Mouse (Mus musculus) E14TG2a.4 (cell line): ENCODE results near the gene Fam186a.
"Not testable (repeated sequence)": the region's sequence is repeated elsewhere in the genome, so short reads cannot be mapped to it uniquely, and the experiment has no call there.

Experiments used
- H3K27me3 ChIP-seq: 2 replicates; pipeline ENCODE4 v1.6.1; 2014; ENCODE audit warnings: low read length, control low read depth; ENCODE audit not compliant: insufficient read depth
- H3K36me3 ChIP-seq: 2 replicates; pipeline ENCODE4 v1.6.1; 2014; ENCODE audit warnings: low read length, control low read depth; ENCODE audit not compliant: insufficient read depth
- H3K4me1 ChIP-seq: replicated peaks from 2 replicates; pipeline ENCODE4 v1.6.1; 2014; ENCODE audit warnings: low read depth, low read length, control low read depth
- H3K4me3 ChIP-seq: replicated peaks from 2 replicates; pipeline ENCODE4 v1.5.1; 2014; ENCODE audit warnings: mild to moderate bottlenecking, low read length
- H3K9me3 ChIP-seq: 2 replicates; pipeline ENCODE4 v1.6.1; 2014; ENCODE audit warnings: low read length, control low read depth
- CTCF ChIP-seq: conservative IDR thresholded peaks from 2 replicates; pipeline ENCODE4 v1.5.1; 2014; ENCODE audit warnings: low read length
- NANOG ChIP-seq: IDR thresholded peaks from 2 replicates; pipeline ENCODE4 v1.6.1; 2014; ENCODE audit warnings: borderline replicate concordance, low read length, mixed read lengths
- POU5F1 ChIP-seq: IDR thresholded peaks from 2 replicates; pipeline ENCODE4 v1.6.1; 2014; ENCODE audit warnings: low read length, borderline replicate concordance

The Fam186a gene

DNA sequence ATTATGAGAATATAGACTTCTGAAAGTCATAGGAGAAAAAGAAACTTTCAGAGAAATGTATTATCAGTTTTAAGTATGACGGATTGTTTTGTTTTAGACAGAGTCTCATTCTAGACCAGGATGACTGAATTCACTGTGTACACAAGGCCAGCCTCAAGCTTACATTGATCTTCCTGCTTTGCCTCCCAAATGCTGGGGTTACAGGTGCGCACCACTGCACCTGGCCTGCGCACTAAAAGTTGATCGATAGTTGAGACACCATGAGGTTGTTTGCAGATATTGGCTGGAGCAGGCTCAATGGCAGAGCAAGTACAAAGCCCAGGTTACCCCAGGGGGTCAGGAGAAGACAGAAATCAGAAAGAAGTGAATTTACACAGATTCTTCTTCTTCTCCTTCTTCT lies 55.1 kb downstream of the Fam186a start:
- no peaks in the 10 kb centered on the region for H3K27me3 ChIP-seq
- H3K4me1 ChIP-seq: peaks cover 21% of the 10 kb centered on the region
- H3K4me3 ChIP-seq: no peak overlapping the region
- H3K9me3 ChIP-seq: no peaks in the 10 kb centered on the region
- TF ChIP-seq NANOG: no peak
- no peak for TF ChIP-seq POU5F1
- no peak for TF ChIP-seq CTCF
- H3K36me3 ChIP-seq: no peaks in the 10 kb centered on the region

DNA sequence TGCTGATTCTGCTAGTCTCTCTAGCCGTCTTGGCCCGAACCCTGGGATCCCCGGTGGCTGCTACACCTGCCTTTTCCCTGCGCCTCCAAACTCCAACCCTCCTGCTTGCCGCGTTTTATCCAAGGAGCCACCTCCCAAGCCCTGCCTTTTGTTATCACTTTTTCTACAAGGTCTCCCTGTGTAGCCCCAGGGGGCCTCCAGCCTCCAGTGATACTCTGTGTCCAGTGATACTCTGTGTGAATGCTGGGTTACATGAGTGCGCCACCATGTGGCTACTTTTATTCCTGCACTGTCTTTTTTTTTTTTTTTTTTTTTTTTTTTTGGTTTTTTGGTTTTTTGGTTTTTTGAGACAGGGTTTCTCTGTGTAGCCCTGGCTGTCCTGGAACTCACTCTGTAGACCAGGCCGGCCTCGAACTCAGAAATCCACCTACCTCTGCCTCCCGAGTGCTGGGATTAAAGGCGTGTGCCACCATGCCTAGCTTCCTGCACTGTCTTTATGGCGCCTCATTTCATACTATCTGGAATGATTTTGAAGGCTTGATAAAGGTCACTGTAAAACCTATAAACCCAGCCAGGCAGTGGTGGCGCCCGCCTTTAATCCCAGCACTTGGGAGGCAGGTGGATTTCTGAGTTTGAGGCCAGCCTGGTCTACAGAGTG lies 57.4 kb downstream of the Fam186a start:
- H3K27me3 ChIP-seq, H3K4me3 ChIP-seq, H3K4me1 ChIP-seq, H3K9me3 ChIP-seq, H3K36me3 ChIP-seq: not testable (repeated sequence)
- peak; percentile 17; the same call in 1 of the 2 replicates for TF ChIP-seq CTCF

DNA sequence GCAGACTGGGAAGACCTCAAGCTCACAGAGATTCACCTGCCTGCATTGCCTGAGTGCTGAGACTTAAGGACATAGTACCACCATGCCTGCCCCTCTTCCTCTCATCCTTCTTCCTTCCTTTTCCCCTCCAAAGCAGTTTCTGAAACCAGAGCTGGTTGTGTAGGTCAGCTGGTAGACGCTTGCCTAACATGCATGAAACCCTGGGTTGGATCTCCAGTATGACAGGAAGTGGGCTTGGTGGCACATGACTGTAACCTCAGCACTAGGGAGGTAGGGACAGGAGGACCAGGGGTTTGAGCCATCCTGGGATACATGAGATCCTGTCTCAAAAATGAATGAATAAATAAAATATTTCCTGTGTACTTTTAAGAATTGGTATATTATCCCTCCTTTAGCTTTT lies 59.3 kb downstream of the Fam186a start:
- no peaks in the 10 kb centered on the region for H3K27me3 ChIP-seq
- TF ChIP-seq NANOG: no peak
- TF ChIP-seq POU5F1: no peak
- no peak for TF ChIP-seq CTCF
- no peaks in the 10 kb centered on the region for H3K9me3 ChIP-seq
- no peak overlapping the region for H3K4me3 ChIP-seq
- H3K36me3 ChIP-seq: no peaks in the 10 kb centered on the region
- H3K4me1 ChIP-seq: peaks cover 4% of the 10 kb centered on the region

GRCm38 (mm10) chr15:99907041-99907440 lies 59.8 kb downstream of the Fam186a start:
- Histone ChIP-seq H3K36me3 (no peaks in the 10 kb centered on the region), H3K9me3 (no peaks in the 10 kb centered on the region), H3K27me3 (no peaks in the 10 kb centered on the region)

GRCm38 (mm10) chr15:99904841-99905240 lies 62.0 kb downstream of the Fam186a start:
- Histone ChIP-seq H3K27me3 (no peaks in the 10 kb centered on the region), H3K4me1 (peaks cover 4% of the 10 kb centered on the region), H3K9me3 (no peaks in the 10 kb centered on the region), H3K36me3 (no peaks in the 10 kb centered on the region), H3K4me3 (no peak overlapping the region)
- TF ChIP-seq NANOG: no peak
- TF ChIP-seq POU5F1: no peak
- no peak for TF ChIP-seq CTCF

More at GRCm38 (mm10) chr15:99907041-99907440, 59.8 kb downstream of the Fam186a start:
- Histone ChIP-seq H3K4me3 (no peak overlapping the region), H3K4me1 (peaks cover 4% of the 10 kb centered on the region)
- TF ChIP-seq CTCF: no peak
- TF ChIP-seq POU5F1: no peak
- TF ChIP-seq NANOG: no peak

- Histone ChIP-seq H3K4me3 (no peak overlapping the region), H3K27me3 (no peaks in the 10 kb centered on the region), H3K36me3 (no peaks in the 10 kb centered on the region), H3K4me1 (peaks cover 3% of the 10 kb centered on the region), H3K9me3 (no peaks in the 10 kb centered on the region)
- no peak for TF ChIP-seq POU5F1
- TF ChIP-seq CTCF: peak; percentile 67
Observed at GRCm38 (mm10) chr15:99904333-99904732, 62.5 kb downstream of the Fam186a start.

DNA sequence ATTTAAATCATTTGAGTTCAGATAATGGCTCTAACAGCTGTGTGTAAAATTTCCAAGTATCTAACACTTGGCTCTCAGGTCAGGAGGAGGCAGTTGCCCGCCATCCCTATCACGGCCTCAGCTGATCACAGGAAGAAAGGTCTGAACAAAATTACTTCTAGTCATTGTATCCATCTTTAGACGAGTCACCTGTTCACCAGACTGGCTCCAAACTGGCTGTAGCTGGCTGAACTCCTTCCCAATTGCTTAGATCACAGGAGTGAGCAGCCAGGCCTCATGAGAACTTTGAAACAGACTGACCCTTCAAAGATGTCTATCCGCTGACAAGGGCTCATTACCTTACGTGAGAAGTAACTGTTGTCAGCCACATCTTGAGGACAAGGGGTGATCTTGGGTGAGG lies 63.6 kb downstream of the Fam186a start:
- no peaks in the 10 kb centered on the region for H3K36me3 ChIP-seq
- TF ChIP-seq NANOG (no peak), POU5F1 (no peak), CTCF (no peak)
- no peaks in the 10 kb centered on the region for H3K27me3 ChIP-seq
- no peaks in the 10 kb centered on the region; the same call in none of the 2 replicates for H3K4me1 ChIP-seq
- H3K9me3 ChIP-seq: no peaks in the 10 kb centered on the region
- H3K4me3 ChIP-seq: no peak overlapping the region

GRCm38 (mm10) chr15:99902786-99903185 lies 64.1 kb downstream of the Fam186a start:
- Histone ChIP-seq H3K36me3 (no peaks in the 10 kb centered on the region), H3K27me3 (no peaks in the 10 kb centered on the region), H3K9me3 (no peaks in the 10 kb centered on the region), H3K4me1 (no peaks in the 10 kb centered on the region; the same call in none of the 2 replicates), H3K4me3 (no peak overlapping the region)
- TF ChIP-seq NANOG (no peak), CTCF (no peak), POU5F1 (no peak)

DNA sequence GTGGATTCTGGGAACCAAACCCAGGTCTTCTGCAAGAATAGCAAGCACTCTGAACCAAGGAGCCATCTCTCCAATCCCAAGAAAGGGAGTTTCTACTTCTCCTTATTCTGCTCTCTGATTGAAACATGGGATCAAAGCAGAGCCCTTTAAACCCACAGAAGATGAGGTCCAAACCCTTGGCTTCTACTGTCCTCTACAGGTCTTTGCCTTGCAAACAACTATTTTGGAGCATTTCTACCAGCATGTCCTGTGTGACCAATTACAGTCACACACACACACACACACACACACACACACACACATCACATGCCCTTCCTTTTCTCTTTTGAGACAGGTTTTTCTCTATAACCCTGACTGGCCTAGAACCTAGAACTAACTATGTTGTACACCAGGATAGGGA lies 70.2 kb downstream of the Fam186a start:
- no peaks in the 10 kb centered on the region for H3K27me3 ChIP-seq
- TF ChIP-seq CTCF (no peak), NANOG (no peak), POU5F1 (no peak)
- no peaks in the 10 kb centered on the region for H3K9me3 ChIP-seq
- H3K36me3 ChIP-seq: no peaks in the 10 kb centered on the region
- peaks cover 18% of the 10 kb centered on the region for H3K4me1 ChIP-seq
- no peak overlapping the region for H3K4me3 ChIP-seq
